Mouse (Mus musculus) ovary, postnatal 36 days (tissue): Measurements from ENCODE around the gene Azgp1.
"Not testable (repeated sequence)": the region's sequence is repeated elsewhere in the genome, so short reads cannot be mapped to it uniquely, and the experiment has no call there.

ENCODE experiments used
- DNase-seq: peaks from one replicate; pipeline ENCODE4 v3.0.0; 2022; ENCODE audit warnings: low spot score, mixed read lengths

Gene Azgp1

DNA sequence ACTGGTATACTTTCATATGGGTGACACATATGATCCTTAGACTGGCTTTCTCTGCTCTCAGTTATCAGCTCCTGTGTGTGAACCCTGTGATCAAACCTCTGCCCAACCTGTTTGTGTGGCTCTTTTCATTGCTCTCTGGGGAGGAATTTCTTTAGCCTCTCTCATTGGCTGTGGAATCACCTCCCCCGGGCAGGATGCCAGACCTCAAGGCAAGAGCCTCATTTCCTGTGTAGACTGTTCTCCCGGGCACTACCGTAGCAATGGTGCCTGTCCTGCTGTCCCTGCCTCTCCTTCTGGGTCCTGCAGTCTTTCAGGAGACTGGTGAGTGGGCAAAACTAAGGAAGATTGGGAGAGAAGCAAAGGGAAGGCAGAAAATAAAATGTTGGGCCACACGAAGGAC is at the start of gene Azgp1:
Gene Azgp1, plus strand, starts transcription at position 221 of the 400 bp plus-strand sequence.
- no peak for DNase-seq

GRCm38 (mm10) chr5:137933934-137934333 is 47.4 kb upstream of the Azgp1 start:
- DNase-seq: not testable (repeated sequence)

DNA sequence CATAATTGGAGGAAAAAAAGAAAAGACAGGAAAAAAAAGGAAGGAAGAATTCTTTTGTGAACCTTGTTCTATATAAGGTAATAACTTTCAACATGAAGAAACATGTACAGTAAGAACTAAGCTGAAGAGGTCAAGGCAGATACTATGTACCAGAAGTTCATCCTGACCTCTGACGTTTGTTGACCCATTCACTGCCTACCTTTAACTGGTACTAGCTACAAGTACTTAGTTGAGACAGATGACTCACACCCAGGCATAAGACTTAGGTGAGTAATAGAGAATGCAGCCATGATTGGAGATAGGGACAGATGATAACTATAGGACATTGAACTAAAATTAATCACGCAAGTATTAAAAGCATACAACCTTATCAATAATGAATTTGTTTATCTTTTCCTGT is 44.8 kb upstream of the Azgp1 start:
- no peak for DNase-seq

DNA sequence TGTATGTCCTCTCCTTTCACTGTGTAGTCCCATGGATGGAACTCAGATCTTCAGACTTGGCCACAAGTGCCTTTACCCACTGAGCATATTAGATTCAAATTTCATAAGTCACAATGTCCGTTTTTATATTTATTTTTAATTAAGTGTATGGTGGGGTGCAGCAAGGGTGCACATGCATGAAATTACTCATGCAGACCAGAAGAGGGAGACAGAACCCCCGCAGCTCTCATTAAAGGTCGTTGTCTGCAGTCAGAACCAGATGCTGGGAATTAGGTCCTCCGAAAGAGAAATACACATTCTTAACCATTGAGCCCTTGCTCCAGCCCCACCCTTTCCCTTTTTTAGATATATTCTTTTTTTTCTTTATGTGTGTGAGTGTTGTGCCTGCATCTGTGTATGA is 44.1 kb upstream of the Azgp1 start:
- DNase-seq: no peak

DNA sequence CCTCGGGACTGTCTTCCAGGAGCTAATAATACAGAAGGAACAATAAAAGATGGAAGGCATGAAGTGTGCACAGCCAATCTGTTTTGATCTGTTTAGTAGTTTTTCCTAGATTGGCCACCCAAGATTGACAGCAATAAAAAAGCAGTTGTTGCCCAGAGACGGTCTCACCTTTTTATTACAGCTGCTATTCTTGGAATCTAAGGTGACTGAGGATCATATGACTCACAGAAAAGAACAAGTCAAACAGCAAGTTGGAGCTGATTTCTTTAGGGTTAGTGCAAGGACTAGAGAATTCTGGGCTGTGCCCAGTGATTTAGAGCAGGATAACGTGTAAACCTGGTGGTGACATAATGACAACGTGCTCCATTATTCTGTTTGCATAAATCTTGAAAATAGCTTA is 40.4 kb upstream of the Azgp1 start:
- DNase-seq: no peak

GRCm38 (mm10) chr5:137943133-137943532 is 38.2 kb upstream of the Azgp1 start:
- no peak for DNase-seq

DNA sequence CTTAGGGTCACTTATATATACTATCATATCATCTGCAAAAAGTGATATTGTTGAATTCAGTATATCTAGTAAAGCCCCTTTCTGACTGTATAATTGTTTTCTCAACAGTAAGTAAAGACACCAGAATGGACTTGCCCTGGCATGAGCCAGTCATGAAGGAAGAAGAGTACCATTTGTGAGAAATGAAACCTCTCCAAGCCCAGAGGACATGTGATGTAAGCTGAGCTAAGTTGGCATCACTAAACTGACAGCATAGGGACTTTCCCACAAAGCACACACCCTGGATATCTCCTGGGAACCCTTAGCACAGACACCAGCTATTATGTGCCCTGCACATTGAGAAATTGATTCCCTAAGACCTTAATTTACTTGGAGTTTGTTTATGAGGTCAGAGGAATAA is 34.0 kb upstream of the Azgp1 start:
- DNase-seq: no peak

- peak; percentile 21 for DNase-seq
These were observed 30.1 kb upstream of the Azgp1 start for GRCm38 (mm10) chr5:137951218-137951617.

DNA sequence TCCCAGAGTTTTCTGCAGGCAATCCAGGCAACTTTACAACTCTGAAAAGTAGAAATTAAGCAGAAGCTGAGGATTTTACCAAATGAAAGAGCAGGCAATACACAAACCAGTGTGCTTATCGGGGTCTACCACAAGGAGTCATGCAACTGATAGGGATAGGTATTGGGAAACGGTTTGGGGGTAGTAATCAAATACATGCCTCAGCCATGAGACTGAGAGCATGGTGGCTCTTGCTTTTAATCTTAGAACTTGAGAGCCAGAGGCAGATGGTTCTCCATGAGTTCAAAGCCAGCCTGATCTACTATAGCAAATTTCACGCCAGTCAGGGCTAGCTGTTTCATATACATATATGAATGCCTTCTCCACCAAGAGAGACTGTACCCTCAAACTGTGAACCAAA is 24.9 kb upstream of the Azgp1 start:
- DNase-seq: no peak

DNA sequence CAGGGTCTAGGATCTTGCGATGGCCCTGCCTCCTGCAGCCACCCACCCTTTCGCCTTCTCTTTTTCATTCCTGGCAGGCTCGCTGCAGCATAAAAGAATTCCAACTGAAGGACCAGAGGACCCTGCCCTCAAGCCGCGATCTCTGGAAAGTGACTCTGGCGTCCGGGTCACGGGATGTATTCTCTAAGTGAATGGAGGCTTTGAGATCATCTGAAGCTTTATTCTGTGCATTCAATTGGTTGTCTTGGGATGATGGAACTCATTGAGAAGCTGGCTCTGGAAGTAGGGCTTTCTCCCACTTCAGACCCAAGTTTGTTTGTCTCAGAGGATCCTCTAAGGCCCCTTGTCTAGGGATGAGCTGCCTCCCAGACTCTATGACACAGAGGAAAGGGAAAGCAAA is 18.4 kb upstream of the Azgp1 start, which contains the start of gene Gjc3:
Gene Gjc3, minus strand, starts transcription at position 154 of the 400 bp plus-strand sequence.
- no peak for DNase-seq

- DNase-seq: no peak
These were observed 14.8 kb upstream of the Azgp1 start for GRCm38 (mm10) chr5:137966492-137966891.

- no peak for DNase-seq
These were observed 8.2 kb upstream of the Azgp1 start for GRCm38 (mm10) chr5:137973161-137973560.

DNA sequence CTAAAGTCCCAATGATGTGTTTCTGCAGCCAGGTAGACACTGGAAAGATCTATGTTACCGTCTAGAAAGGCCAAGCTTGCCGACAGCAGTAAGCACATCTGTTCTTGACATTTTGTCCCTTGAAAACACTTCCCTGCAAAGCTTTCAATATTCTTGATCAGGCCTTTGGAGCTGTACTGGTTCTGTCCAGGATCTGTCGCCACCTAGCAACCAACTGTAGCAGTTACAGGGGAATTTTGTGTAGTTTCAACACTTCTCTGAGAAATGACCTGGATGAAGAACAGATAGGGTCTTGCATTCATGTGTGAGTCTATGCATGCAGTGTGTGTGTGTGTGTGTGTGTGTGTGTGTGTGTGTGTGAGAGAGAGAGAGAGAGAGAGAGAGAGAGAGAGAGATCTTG is 7.6 kb upstream of the Azgp1 start:
- DNase-seq: no peak

- DNase-seq: no peak
These were observed 6.6 kb upstream of the Azgp1 start for GRCm38 (mm10) chr5:137974724-137975123.

- DNase-seq: no peak
These were observed 5.9 kb upstream of the Azgp1 start for GRCm38 (mm10) chr5:137975434-137975833.

GRCm38 (mm10) chr5:137977291-137977690 is 4.0 kb upstream of the Azgp1 start:
- DNase-seq: no peak

DNA sequence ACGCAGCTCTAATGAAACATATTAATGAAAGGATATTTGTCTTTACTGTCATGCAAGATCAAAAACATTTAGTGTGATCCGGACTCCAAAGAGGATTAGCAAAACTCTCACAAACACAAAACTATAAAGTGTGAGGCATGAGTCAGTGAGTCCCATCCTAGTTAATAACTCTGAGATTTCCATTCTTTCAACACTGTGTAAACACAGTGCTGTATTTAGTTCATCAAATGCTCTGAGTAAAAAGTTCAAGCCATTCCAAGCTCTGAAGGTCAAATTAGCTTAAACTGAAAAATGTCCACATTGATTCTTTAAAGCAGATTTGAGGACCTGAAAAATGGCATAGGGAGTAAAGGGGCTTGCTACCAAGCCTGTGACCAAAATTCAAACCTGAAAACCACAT is 2.2 kb upstream of the Azgp1 start:
- DNase-seq: no peak

DNA sequence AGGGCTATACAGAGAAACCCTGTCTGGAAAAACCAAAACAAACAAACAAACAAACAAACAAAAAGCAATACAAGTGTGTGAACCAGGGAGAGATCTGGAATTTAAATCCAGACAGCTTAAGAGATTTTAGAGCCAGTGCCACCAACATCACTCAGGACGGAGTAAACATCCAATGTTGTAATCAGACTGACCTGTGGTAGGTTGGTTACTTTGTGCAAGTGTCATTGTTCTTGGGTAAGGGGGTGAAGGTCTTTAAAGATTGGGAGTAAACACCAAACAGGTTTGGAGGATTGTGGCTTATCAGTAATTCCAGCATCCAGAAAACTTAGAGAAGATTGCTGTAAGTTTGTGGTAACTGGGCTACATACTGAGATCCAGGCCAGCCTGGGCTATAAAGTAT is 5.0 kb downstream of the Azgp1 start:
- no peak for DNase-seq

DNA sequence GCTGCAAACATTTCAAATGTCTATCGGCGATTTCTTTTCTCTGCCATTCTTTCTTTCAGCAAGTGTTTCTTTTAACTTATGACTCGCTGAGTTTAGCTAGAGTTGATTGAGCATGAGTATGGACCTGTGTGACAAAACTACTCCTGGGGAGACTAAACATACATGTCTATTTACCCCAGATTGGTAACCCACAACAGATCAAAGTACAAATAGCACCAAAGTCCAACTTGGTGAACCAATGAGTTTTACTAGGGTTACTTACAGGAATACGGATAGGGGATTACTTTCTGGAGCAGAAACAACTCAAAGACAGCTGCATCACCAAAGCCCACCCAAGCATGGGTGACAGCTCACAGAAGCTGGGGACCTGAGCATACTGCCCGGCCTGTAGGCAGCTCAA is 28.1 kb downstream of the Azgp1 start:
- no peak for DNase-seq

- DNase-seq: no peak
These were observed 31.1 kb downstream of the Azgp1 start for GRCm38 (mm10) chr5:138012382-138012781.

DNA sequence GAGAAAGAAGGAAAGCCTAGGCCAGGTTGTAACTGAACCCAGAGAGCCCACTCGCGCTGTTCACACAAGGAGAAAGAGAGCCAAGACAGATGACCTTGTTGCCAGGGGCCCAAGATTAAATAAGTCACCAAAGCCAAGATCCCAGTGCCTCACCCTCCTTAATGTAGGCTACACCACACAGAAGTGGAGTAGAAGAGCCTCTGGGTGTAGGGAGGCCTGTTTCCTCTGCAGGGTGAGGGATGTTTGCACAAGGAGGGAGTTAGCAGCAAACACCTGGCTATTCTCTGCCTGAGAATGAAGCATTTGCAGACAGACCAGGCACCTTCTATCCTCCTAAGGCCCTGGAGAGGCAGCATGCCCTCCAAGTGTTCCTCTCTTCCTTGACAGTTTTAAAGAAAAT is 35.2 kb downstream of the Azgp1 start:
- no peak for DNase-seq

GRCm38 (mm10) chr5:138016997-138017396 is 35.7 kb downstream of the Azgp1 start:
- DNase-seq: no peak

GRCm38 (mm10) chr5:138019577-138019976 is 38.3 kb downstream of the Azgp1 start:
- DNase-seq: not testable (repeated sequence)

- not testable (repeated sequence) for DNase-seq
These were observed 39.7 kb downstream of the Azgp1 start, which contains the start of the genes Smok3a and Smok3b for GRCm38 (mm10) chr5:138020961-138021479. Smok3a (plus strand) TSS chr5:138021261. Smok3b (plus strand) TSS chr5:138021429.
